Mouse (Mus musculus): Measurements from ENCODE around the gene Ampd1. TPM values are rescaled to one million over a fixed set of nuclear protein-coding genes. Genes with fewer than 3 reads are reported as not detected.
"Not testable (repeated sequence)": the region's sequence is repeated elsewhere in the genome, so short reads cannot be mapped to it uniquely, and the experiment has no call there.

The Ampd1 gene
- polyA plus RNA-seq, 1 experiment from 2014 or later: not detected

GRCm38 (mm10) chr3:103126138-103126537 is 52.3 kb downstream of the Ampd1 start:
- Histone ChIP-seq H3K36me3 (no peaks in the 10 kb centered on the region), H3K4me3 (no peak overlapping the region), H3K27me3 (ENCODE audit: low read depth, poor library complexity, severe bottlenecking) (no peaks in the 10 kb centered on the region), H3K27ac (no peak overlapping the region), H3K4me1 (peaks cover 11% of the 10 kb centered on the region), H3K9me3 (replicated peaks) (no peaks in the 10 kb centered on the region)
- DNase-seq (ENCODE audit: low spot score): no peak
- 91% methylated on average over 3 of the region's 3 CpGs for WGBS

- Histone ChIP-seq H3K9me3 (replicated peaks) (no peaks in the 10 kb centered on the region), H3K27me3 (ENCODE audit: low read depth, poor library complexity, severe bottlenecking) (no peaks in the 10 kb centered on the region), H3K4me1 (peaks cover 11% of the 10 kb centered on the region), H3K27ac (no peak overlapping the region), H3K36me3 (no peaks in the 10 kb centered on the region), H3K4me3 (no peak overlapping the region)
- DNase-seq (ENCODE audit: low spot score): no peak
- WGBS: 52% methylated on average over 2 of the region's 2 CpGs
These were observed 53.4 kb downstream of the Ampd1 start for GRCm38 (mm10) chr3:103127177-103127576.

GRCm38 (mm10) chr3:103127721-103128120 is 53.9 kb downstream of the Ampd1 start:
- no peaks in the 10 kb centered on the region for H3K9me3 ChIP-seq (replicated peaks)
- peaks cover 11% of the 10 kb centered on the region for H3K4me1 ChIP-seq
- WGBS: 84% methylated on average over 5 of the region's 5 CpGs
- no peaks in the 10 kb centered on the region for H3K36me3 ChIP-seq
- no peak overlapping the region for H3K27ac ChIP-seq
- H3K27me3 ChIP-seq (ENCODE audit: low read depth, poor library complexity, severe bottlenecking): no peaks in the 10 kb centered on the region
- no peak for DNase-seq (ENCODE audit: low spot score)
- no peak overlapping the region for H3K4me3 ChIP-seq

GRCm38 (mm10) chr3:103128251-103128650 is 54.4 kb downstream of the Ampd1 start:
- DNase-seq (ENCODE audit: low spot score): no peak
- no peaks in the 10 kb centered on the region for H3K36me3 ChIP-seq
- 53% methylated on average over 4 of the region's 4 CpGs for WGBS
- no peak overlapping the region for H3K4me3 ChIP-seq
- no peaks in the 10 kb centered on the region for H3K9me3 ChIP-seq (replicated peaks)
- no peaks in the 10 kb centered on the region for H3K27me3 ChIP-seq (ENCODE audit: low read depth, poor library complexity, severe bottlenecking)
- peaks cover 11% of the 10 kb centered on the region for H3K4me1 ChIP-seq
- H3K27ac ChIP-seq: no peak overlapping the region

GRCm38 (mm10) chr3:103129367-103130159 is 55.7 kb downstream of the Ampd1 start:
- Histone ChIP-seq H3K4me1 (peaks cover 11% of the 10 kb centered on the region), H3K9me3 (replicated peaks) (no peaks in the 10 kb centered on the region), H3K27ac (peak overlapping the region; percentile 36; the same call in 1 of the 2 replicates), H3K36me3 (no peaks in the 10 kb centered on the region), H3K4me3 (no peak overlapping the region), H3K27me3 (ENCODE audit: low read depth, poor library complexity, severe bottlenecking) (no peaks in the 10 kb centered on the region)
- 86% methylated on average over 8 of the region's 8 CpGs for WGBS
- no peak for DNase-seq (ENCODE audit: low spot score)

GRCm38 (mm10) chr3:103130236-103130751 is 56.5 kb downstream of the Ampd1 start:
- Histone ChIP-seq H3K4me3 (no peak overlapping the region), H3K4me1 (peaks cover 11% of the 10 kb centered on the region), H3K27ac (peak overlapping the region; percentile 36; the same call in 1 of the 2 replicates), H3K36me3 (no peaks in the 10 kb centered on the region), H3K27me3 (ENCODE audit: low read depth, poor library complexity, severe bottlenecking) (no peaks in the 10 kb centered on the region), H3K9me3 (replicated peaks) (no peaks in the 10 kb centered on the region)
- WGBS: 46% methylated on average over 6 of the region's 6 CpGs
- no peak for DNase-seq (ENCODE audit: low spot score)

- peaks cover 11% of the 10 kb centered on the region for H3K4me1 ChIP-seq
- no peaks in the 10 kb centered on the region for H3K36me3 ChIP-seq
- 91% methylated on average over 10 of the region's 10 CpGs for WGBS
- no peak overlapping the region for H3K27ac ChIP-seq
- H3K27me3 ChIP-seq (ENCODE audit: low read depth, poor library complexity, severe bottlenecking): no peaks in the 10 kb centered on the region
- H3K4me3 ChIP-seq: no peak overlapping the region
- no peak for DNase-seq (ENCODE audit: low spot score)
- no peaks in the 10 kb centered on the region for H3K9me3 ChIP-seq (replicated peaks)
These were observed 59.3 kb downstream of the Ampd1 start for GRCm38 (mm10) chr3:103133098-103133497.

GRCm38 (mm10) chr3:103136414-103137077 is 62.7 kb downstream of the Ampd1 start:
- Histone ChIP-seq H3K27ac (no peak overlapping the region), H3K4me3 (no peak overlapping the region), H3K36me3 (no peaks in the 10 kb centered on the region), H3K27me3 (ENCODE audit: low read depth, poor library complexity, severe bottlenecking) (no peaks in the 10 kb centered on the region), H3K9me3 (replicated peaks) (no peaks in the 10 kb centered on the region), H3K4me1 (peaks cover 9% of the 10 kb centered on the region; the same call in 1 of the 2 replicates)
- WGBS: 86% methylated on average over 4 of the region's 4 CpGs
- DNase-seq (ENCODE audit: low spot score): no peak

- Histone ChIP-seq H3K36me3 (no peaks in the 10 kb centered on the region), H3K27ac (no peak overlapping the region), H3K9me3 (replicated peaks) (no peaks in the 10 kb centered on the region), H3K27me3 (ENCODE audit: low read depth, poor library complexity, severe bottlenecking) (no peaks in the 10 kb centered on the region), H3K4me1 (peaks cover 9% of the 10 kb centered on the region; the same call in 1 of the 2 replicates), H3K4me3 (no peak overlapping the region)
- no peak for DNase-seq (ENCODE audit: low spot score)
- 78% methylated on average over 8 of the region's 8 CpGs for WGBS
These were observed 65.2 kb downstream of the Ampd1 start for GRCm38 (mm10) chr3:103139047-103139446.

- not testable (repeated sequence) for H3K4me1 ChIP-seq; H3K36me3 ChIP-seq; H3K9me3 ChIP-seq (replicated peaks); H3K4me3 ChIP-seq; H3K27me3 ChIP-seq (ENCODE audit: low read depth, poor library complexity, severe bottlenecking); DNase-seq (ENCODE audit: low spot score)
- H3K27ac ChIP-seq: peak overlapping the region; percentile 36
- WGBS: 69% methylated on average over 11 of the region's 11 CpGs
These were observed 66.5 kb downstream of the Ampd1 start for GRCm38 (mm10) chr3:103140095-103140838.

- H3K9me3 ChIP-seq (replicated peaks): no peaks in the 10 kb centered on the region
- WGBS: 94% methylated on average over 11 of the region's 11 CpGs
- no peak for DNase-seq (ENCODE audit: low spot score)
- no peak overlapping the region for H3K4me3 ChIP-seq
- no peaks in the 10 kb centered on the region for H3K27me3 ChIP-seq (ENCODE audit: low read depth, poor library complexity, severe bottlenecking)
- H3K27ac ChIP-seq: no peak overlapping the region
- H3K4me1 ChIP-seq: peaks cover 13% of the 10 kb centered on the region; the same call in 1 of the 2 replicates
- no peaks in the 10 kb centered on the region for H3K36me3 ChIP-seq
These were observed 67.5 kb downstream of the Ampd1 start for GRCm38 (mm10) chr3:103141287-103141686.

- Histone ChIP-seq H3K27me3 (ENCODE audit: low read depth, poor library complexity, severe bottlenecking) (no peaks in the 10 kb centered on the region), H3K36me3 (no peaks in the 10 kb centered on the region), H3K4me3 (no peak overlapping the region), H3K4me1 (peaks cover 17% of the 10 kb centered on the region; the same call in 1 of the 2 replicates), H3K27ac (no peak overlapping the region), H3K9me3 (replicated peaks) (no peaks in the 10 kb centered on the region)
- no peak for DNase-seq (ENCODE audit: low spot score)
- 88% methylated on average over 10 of the region's 10 CpGs for WGBS
These were observed 68.6 kb downstream of the Ampd1 start for GRCm38 (mm10) chr3:103142366-103142765.

Measured in limb, embryonic 10.5 days (tissue).